Mouse (Mus musculus) limb, embryonic 11.5 days (tissue): ENCODE measurements at regions not wholly inside any gene's neighbourhood (a gene's known extent, or its start where the extent isn't known, plus 50 kb on each side); places are given as distances from the start of the nearest gene placed in this dataset.

Experiments used
- ATAC-seq: fragments of 200-750 bp; cut with Nextera tagmentation; 2 replicates; pipeline ENCODE4 v1.8.0; 2017; ENCODE audit warnings: low read depth; ENCODE audit not compliant: insufficient number of reproducible peaks, low FRiP score, low TSS enrichment
- DNase-seq: peaks from one replicate; pipeline ENCODE4 v3.0.0-alpha.2; 2015; ENCODE audit warnings: low spot score
- H3K27ac ChIP-seq: fragments of 300-500 bp; sonication (generic); replicated peaks from 2 replicates; pipeline ENCODE4 v1.5.1; 2014; ENCODE audit warnings: low read depth, mild to moderate bottlenecking, low read length
- H3K27me3 ChIP-seq: fragments of 300-500 bp; sonication (generic); 2 replicates; pipeline ENCODE4 v1.6.1; 2014; ENCODE audit warnings: mild to moderate bottlenecking, low read length, mixed read lengths; ENCODE audit not compliant: control insufficient read depth, insufficient read depth
- H3K36me3 ChIP-seq: fragments of 300-500 bp; sonication (generic); 2 replicates; pipeline ENCODE4 v1.6.1; 2014; ENCODE audit warnings: mild to moderate bottlenecking, low read length, moderate library complexity, mixed read lengths; ENCODE audit not compliant: control insufficient read depth, insufficient read depth
- H3K4me1 ChIP-seq: fragments of 300-500 bp; sonication (generic); 2 replicates; pipeline ENCODE4 v1.6.1; 2014; ENCODE audit warnings: low read length, mixed read lengths; ENCODE audit not compliant: control insufficient read depth, insufficient read depth
- H3K4me2 ChIP-seq: fragments of 300-500 bp; sonication (generic); 2 replicates; pipeline ENCODE4 v1.6.1; 2014; ENCODE audit warnings: low read depth, mild to moderate bottlenecking, moderate library complexity; ENCODE audit not compliant: severe bottlenecking
- H3K4me3 ChIP-seq: fragments of 300-500 bp; sonication (generic); 2 replicates; pipeline ENCODE4 v1.5.1; 2014; ENCODE audit warnings: low read depth, low read length
- H3K9ac ChIP-seq: fragments of 300-500 bp; sonication (generic); 2 replicates; pipeline ENCODE4 v1.6.1; 2014; ENCODE audit warnings: mild to moderate bottlenecking, low read length
- H3K9me3 ChIP-seq: fragments of 300-500 bp; sonication (generic); 2 replicates; pipeline ENCODE4 v1.6.1; 2016; ENCODE audit warnings: low read length; ENCODE audit not compliant: control insufficient read depth
- WGBS: fragments of 180-500 bp; shearing (Covaris S2); extraction: QIAGEN DNeasy Blood & Tissue Kit; methylation state at CpG from one replicate; pipeline ENCODE4 v1.1.7; 2014; 5-methylcytosine and 5-hydroxymethylcytosine counted together

- H3K4me2 ChIP-seq = no peak overlapping the region
- H3K36me3 ChIP-seq = no peaks in the 10 kb centered on the region
- H3K4me1 ChIP-seq = no peaks in the 10 kb centered on the region
- H3K4me3 ChIP-seq = no peak overlapping the region
- H3K9ac ChIP-seq = no peak overlapping the region
- DNase-seq (no peak), ATAC-seq (no peak)
- no peaks in the 10 kb centered on the region for H3K9me3 ChIP-seq
- 78% methylated on average over 6 of the region's 6 CpGs for WGBS
- no peak overlapping the region for H3K27ac ChIP-seq
- H3K27me3 ChIP-seq = no peaks in the 10 kb centered on the region
Measured at GRCm38 (mm10) chr7:77855653-77856239, 882.1 kb downstream of the Ntrk3 start.

GRCm38 (mm10) chr7:77855077-77855476 is 882.7 kb downstream of the Ntrk3 start:
- no peaks in the 10 kb centered on the region for H3K9me3 ChIP-seq
- H3K9ac ChIP-seq = no peak overlapping the region
- no peaks in the 10 kb centered on the region for H3K4me1 ChIP-seq
- DNase-seq (no peak), ATAC-seq (no peak)
- no peak overlapping the region for H3K4me2 ChIP-seq
- WGBS = 93% methylated on average over 2 of the region's 2 CpGs
- no peaks in the 10 kb centered on the region for H3K36me3 ChIP-seq
- H3K4me3 ChIP-seq = no peak overlapping the region
- H3K27ac ChIP-seq = no peak overlapping the region
- H3K27me3 ChIP-seq = no peaks in the 10 kb centered on the region

- 85% methylated on average over 6 of the region's 6 CpGs for WGBS
Measured at GRCm38 (mm10) chr7:77824261-77824959, 913.4 kb downstream of the Ntrk3 start.

GRCm38 (mm10) chr7:77812052-77812903 is 925.5 kb downstream of the Ntrk3 start:
- H3K36me3 ChIP-seq = no peaks in the 10 kb centered on the region
- H3K27ac ChIP-seq = no peak overlapping the region
- H3K4me2 ChIP-seq = no peak overlapping the region
- H3K4me1 ChIP-seq = no peaks in the 10 kb centered on the region
- no peak overlapping the region for H3K4me3 ChIP-seq
- no peak for ATAC-seq
- H3K27me3 ChIP-seq = no peaks in the 10 kb centered on the region
- DNase-seq = no peak
- no peak overlapping the region for H3K9ac ChIP-seq
- 2% methylated on average over 2 of the region's 2 CpGs for WGBS
- no peaks in the 10 kb centered on the region for H3K9me3 ChIP-seq

More at GRCm38 (mm10) chr7:77824261-77824959, 913.4 kb downstream of the Ntrk3 start:
- Histone ChIP-seq H3K27ac (no peak overlapping the region), H3K36me3 (no peaks in the 10 kb centered on the region), H3K4me2 (no peak overlapping the region), H3K9me3 (no peaks in the 10 kb centered on the region), H3K9ac (no peak overlapping the region), H3K4me3 (no peak overlapping the region), H3K27me3 (no peaks in the 10 kb centered on the region), H3K4me1 (no peaks in the 10 kb centered on the region)
- DNase-seq (no peak), ATAC-seq (no peak)

GRCm38 (mm10) chr7:77786801-77787200 is 951.0 kb downstream of the Ntrk3 start:
- ATAC-seq (no peak), DNase-seq (no peak)
- Histone ChIP-seq H3K27me3 (no peaks in the 10 kb centered on the region), H3K9ac (no peak overlapping the region), H3K9me3 (no peaks in the 10 kb centered on the region), H3K4me1 (no peaks in the 10 kb centered on the region), H3K4me3 (no peak overlapping the region), H3K36me3 (no peaks in the 10 kb centered on the region), H3K27ac (no peak overlapping the region), H3K4me2 (no peak overlapping the region)
- 86% methylated on average over 2 of the region's 2 CpGs for WGBS

GRCm38 (mm10) chr7:77771711-77772449 is 965.9 kb downstream of the Ntrk3 start:
- Histone ChIP-seq H3K4me3 (no peak overlapping the region), H3K27me3 (no peaks in the 10 kb centered on the region), H3K27ac (no peak overlapping the region), H3K9ac (no peak overlapping the region), H3K9me3 (no peaks in the 10 kb centered on the region), H3K36me3 (no peaks in the 10 kb centered on the region), H3K4me2 (no peak overlapping the region), H3K4me1 (no peaks in the 10 kb centered on the region)
- ATAC-seq (no peak), DNase-seq (peak; percentile 26)
- WGBS = 69% methylated on average over 11 of the region's 11 CpGs

- Histone ChIP-seq H3K27me3 (no peaks in the 10 kb centered on the region), H3K4me2 (no peak overlapping the region), H3K4me1 (no peaks in the 10 kb centered on the region), H3K4me3 (no peak overlapping the region), H3K9ac (no peak overlapping the region), H3K36me3 (no peaks in the 10 kb centered on the region), H3K9me3 (no peaks in the 10 kb centered on the region), H3K27ac (no peak overlapping the region)
- no peak for DNase-seq
- no peak for ATAC-seq
- WGBS = 72% methylated on average over 4 of the region's 4 CpGs
Measured at GRCm38 (mm10) chr7:77738996-77739765, 998.6 kb downstream of the Ntrk3 start.
